Mouse (Mus musculus) kidney, adult 2 months (tissue): ENCODE data around the gene Il12a. TPM values are rescaled to one million over a fixed set of nuclear protein-coding genes. Genes with fewer than 3 reads are reported as not detected.

ENCODE experiments used
- DNase-seq: peaks from one replicate; pipeline ENCODE4 v3.0.0; 2021
- H3K27ac ChIP-seq: fragments of 200-500 bp; 2 replicates; pipeline ENCODE4 v1.5.1; 2012; ENCODE audit warnings: low read depth, low read length, control low read depth, inconsistent platforms; ENCODE audit not compliant: insufficient read depth
- H3K27me3 ChIP-seq: fragments of 200-500 bp; replicated peaks from 2 replicates; pipeline ENCODE4 v1.6.1; 2012; ENCODE audit warnings: mild to moderate bottlenecking, moderate library complexity, low read length, inconsistent platforms; ENCODE audit not compliant: control insufficient read depth, insufficient read depth
- H3K36me3 ChIP-seq: fragments of 200-500 bp; 2 replicates; pipeline ENCODE4 v1.6.1; 2012; ENCODE audit warnings: mild to moderate bottlenecking, moderate library complexity, low read length, inconsistent platforms; ENCODE audit not compliant: control insufficient read depth, insufficient read depth
- H3K4me1 ChIP-seq: fragments of 200-500 bp; 2 replicates; pipeline ENCODE4 v1.6.1; 2011; ENCODE audit warnings: low read length; ENCODE audit not compliant: control insufficient read depth, insufficient read depth
- H3K4me3 ChIP-seq: fragments of 200-500 bp; 2 replicates; pipeline ENCODE4 v1.5.1; 2011; ENCODE audit warnings: mild to moderate bottlenecking, low read depth, low read length, control low read depth; ENCODE audit not compliant: insufficient read depth
- CTCF ChIP-seq: fragments of 200-500 bp; conservative IDR thresholded peaks from 2 replicates; pipeline ENCODE4 v1.5.1; 2011; ENCODE audit warnings: low read depth, mild to moderate bottlenecking, control low read depth, low read length, moderate library complexity, mixed read lengths; ENCODE audit not compliant: insufficient read depth, insufficient read length
- POLR2A ChIP-seq: fragments of 200-500 bp; IDR thresholded peaks from one replicate; pipeline ENCODE4 v1.6.1; 2011; ENCODE audit warnings: low read depth, low read length, control low read depth
- WGBS: fragments of 180-500 bp; shearing (Covaris S2); methylation state at CpG from one replicate; pipeline ENCODE4 v1.1.7; 2018; 5-methylcytosine and 5-hydroxymethylcytosine counted together
- polyA plus RNA-seq: library from polyadenylated mRNA; depleted of rRNA; stranded (reverse); fragments of >200 nt; gene quantifications from 2 replicates; pipeline ENCODE4 v1.2.3, GENCODE M21; 2012

The Il12a gene
- polyA plus RNA-seq, 1 experiment: 0.39 TPM

GRCm38 (mm10) chr3:68686852-68687560 is 3.4 kb upstream of the Il12a start:
- Histone ChIP-seq H3K36me3 (no peaks in the 10 kb centered on the region), H3K4me3 (no peak overlapping the region), H3K4me1 (no peaks in the 10 kb centered on the region), H3K27me3 (no peaks in the 10 kb centered on the region), H3K27ac (no peak overlapping the region)
- WGBS: 65% methylated on average over 8 of the region's 8 CpGs
- DNase-seq: no peak
- no peak for TF ChIP-seq POLR2A
- no peak for TF ChIP-seq CTCF

- Histone ChIP-seq H3K36me3 (no peaks in the 10 kb centered on the region), H3K4me1 (no peaks in the 10 kb centered on the region), H3K4me3 (no peak overlapping the region), H3K27me3 (no peaks in the 10 kb centered on the region), H3K27ac (no peak overlapping the region)
- no peak for TF ChIP-seq POLR2A
- 76% methylated on average over 7 of the region's 7 CpGs for WGBS
- DNase-seq: no peak
Observed at GRCm38 (mm10) chr3:68689346-68689745, 1.1 kb upstream of the Il12a start.

- TF ChIP-seq POLR2A (no peak), CTCF (no peak)
- Histone ChIP-seq H3K27ac (no peak overlapping the region), H3K4me3 (no peak overlapping the region)
Observed at GRCm38 (mm10) chr3:68691100-68691778, 795 bp downstream of the Il12a start.

DNA sequence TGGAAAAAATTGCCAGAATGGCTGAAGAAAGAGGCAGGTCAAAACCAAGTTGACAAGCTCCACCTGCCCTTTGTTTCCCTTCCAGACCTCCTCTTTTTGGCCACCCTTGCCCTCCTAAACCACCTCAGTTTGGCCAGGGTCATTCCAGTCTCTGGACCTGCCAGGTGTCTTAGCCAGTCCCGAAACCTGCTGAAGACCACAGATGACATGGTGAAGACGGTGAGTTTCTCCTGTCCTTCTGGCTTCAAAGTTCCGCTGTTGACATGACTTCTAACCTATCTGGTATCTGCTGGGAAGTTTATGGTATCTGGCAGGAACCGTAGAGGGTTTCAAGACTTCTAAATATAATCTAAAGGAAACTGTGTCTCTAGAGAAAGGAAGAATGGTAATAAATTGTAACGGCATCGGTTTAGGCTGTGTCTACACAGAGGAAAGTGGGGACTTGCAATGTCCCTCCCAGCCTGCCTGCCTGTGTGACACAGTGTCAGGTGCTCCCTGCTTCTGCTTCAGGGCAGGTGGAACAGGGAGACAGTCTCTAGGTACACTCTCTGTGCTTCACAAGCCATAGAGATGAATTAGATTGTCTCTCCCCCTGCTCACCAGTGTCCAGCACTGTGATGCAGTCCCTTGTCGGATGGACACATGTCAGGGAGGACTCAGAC is 1.6 kb downstream of the Il12a start:
- H3K27me3 ChIP-seq: no peaks in the 10 kb centered on the region
- H3K4me3 ChIP-seq: no peak overlapping the region
- H3K36me3 ChIP-seq: no peaks in the 10 kb centered on the region
- TF ChIP-seq CTCF: no peak
- no peak for TF ChIP-seq POLR2A
- H3K4me1 ChIP-seq: no peaks in the 10 kb centered on the region
- H3K27ac ChIP-seq: no peak overlapping the region
- WGBS: 48% methylated on average over 7 of the region's 7 CpGs
- no peak for DNase-seq

More at GRCm38 (mm10) chr3:68691100-68691778, 795 bp downstream of the Il12a start:
- 85% methylated on average over 28 of the region's 28 CpGs for WGBS
- DNase-seq: no peak
- Histone ChIP-seq H3K27me3 (no peaks in the 10 kb centered on the region), H3K4me1 (no peaks in the 10 kb centered on the region), H3K36me3 (no peaks in the 10 kb centered on the region)

DNA sequence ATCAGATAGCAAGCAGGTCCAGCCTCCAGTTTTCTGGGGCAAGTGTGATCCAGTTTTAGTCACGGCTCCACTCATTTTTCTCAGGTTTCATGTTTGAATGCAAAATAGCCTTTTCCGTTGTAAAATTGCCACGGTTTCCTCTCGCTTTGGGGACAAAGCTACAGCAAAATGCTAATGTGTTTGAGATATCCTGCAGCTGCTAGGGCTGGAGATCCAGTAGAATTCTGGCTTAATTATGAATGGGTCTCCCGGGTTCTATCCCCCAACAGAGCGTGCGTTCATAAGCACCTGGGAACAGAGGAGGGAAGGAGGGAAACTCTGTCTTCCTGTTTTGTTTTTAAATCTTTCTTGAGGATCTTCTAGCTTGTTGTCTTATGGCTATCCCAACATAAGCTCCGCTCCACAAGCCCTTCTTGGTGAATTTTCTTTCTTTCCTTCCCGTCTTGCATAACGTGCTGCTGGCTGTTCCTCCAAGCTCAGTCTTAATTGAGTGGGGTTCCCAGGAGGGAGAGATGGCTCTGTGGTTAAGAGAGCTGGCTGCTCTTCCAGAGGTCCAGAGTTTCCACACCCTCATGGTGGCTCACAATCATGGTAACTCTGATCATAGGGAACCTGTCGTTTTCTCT is 2.3 kb downstream of the Il12a start:
- H3K27me3 ChIP-seq: no peaks in the 10 kb centered on the region
- no peaks in the 10 kb centered on the region for H3K4me1 ChIP-seq
- no peak for TF ChIP-seq POLR2A
- TF ChIP-seq CTCF: no peak
- H3K36me3 ChIP-seq: no peaks in the 10 kb centered on the region
- no peak for DNase-seq
- no peak overlapping the region for H3K4me3 ChIP-seq
- no peak overlapping the region for H3K27ac ChIP-seq
- 55% methylated on average over 11 of the region's 11 CpGs for WGBS

- TF ChIP-seq POLR2A: no peak
- no peak for TF ChIP-seq CTCF
- no peak overlapping the region for H3K27ac ChIP-seq
- no peaks in the 10 kb centered on the region for H3K27me3 ChIP-seq
- no peaks in the 10 kb centered on the region for H3K4me1 ChIP-seq
- H3K36me3 ChIP-seq: no peaks in the 10 kb centered on the region
- DNase-seq: peak; percentile 52
- 52% methylated on average over 11 of the region's 11 CpGs for WGBS
- H3K4me3 ChIP-seq: no peak overlapping the region
Observed at GRCm38 (mm10) chr3:68693441-68694048, 3.1 kb downstream of the Il12a start.
